Mouse (Mus musculus) liver, adult 2 months (tissue): ENCODE measurements around the gene Zranb1. TPM values are rescaled to one million over a fixed set of nuclear protein-coding genes. Genes with fewer than 3 reads are reported as not detected.

Experiments used
- DNase-seq: peaks from one replicate; pipeline ENCODE4 v3.0.0-alpha.2; 2011; ENCODE audit warnings: low read depth, low spot score; ENCODE audit errors: extremely low read depth
- H3K27ac ChIP-seq: fragments of 200-500 bp; replicated peaks from 2 replicates; pipeline ENCODE4 v1.5.1; 2012; ENCODE audit warnings: low read depth, mild to moderate bottlenecking, control low read depth, inconsistent platforms, low read length; ENCODE audit not compliant: insufficient read depth
- H3K27me3 ChIP-seq: fragments of 200-500 bp; 2 replicates; pipeline ENCODE4 v1.6.1; 2012; ENCODE audit warnings: mild to moderate bottlenecking, moderate library complexity, low read length, inconsistent platforms; ENCODE audit not compliant: control insufficient read depth, insufficient read depth
- H3K36me3 ChIP-seq: fragments of 200-500 bp; 2 replicates; pipeline ENCODE4 v1.6.1; 2012; ENCODE audit warnings: low read length, inconsistent platforms; ENCODE audit not compliant: control insufficient read depth, insufficient read depth
- H3K4me1 ChIP-seq: fragments of 200-500 bp; 2 replicates; pipeline ENCODE4 v1.6.1; 2011; ENCODE audit warnings: low read length; ENCODE audit not compliant: control insufficient read depth, insufficient read depth
- H3K4me3 ChIP-seq: fragments of 200-500 bp; 2 replicates; pipeline ENCODE4 v1.5.1; 2011; ENCODE audit warnings: low read depth, mild to moderate bottlenecking, control low read depth, low read length, moderate library complexity; ENCODE audit not compliant: insufficient read depth
- H3K79me2 ChIP-seq: fragments of 200-500 bp; 2 replicates; pipeline ENCODE4 v1.6.1; 2012; ENCODE audit warnings: inconsistent platforms, mild to moderate bottlenecking, low read length, moderate library complexity; ENCODE audit not compliant: control insufficient read depth, insufficient read depth
- H3K9ac ChIP-seq: fragments of 200-500 bp; 2 replicates; pipeline ENCODE4 v1.6.1; 2012; ENCODE audit warnings: low read depth, mild to moderate bottlenecking, control low read depth, inconsistent platforms, low read length
- CTCF ChIP-seq: fragments of 200-500 bp; IDR thresholded peaks from 2 replicates; pipeline ENCODE4 v1.5.1; 2011; ENCODE audit warnings: low read depth, low read length, control low read depth
- POLR2A ChIP-seq: fragments of 200-500 bp; IDR thresholded peaks from 2 replicates; pipeline ENCODE4 v1.6.1; 2011; ENCODE audit warnings: low read length, control low read depth; ENCODE audit not compliant: insufficient read depth; ENCODE audit errors: extremely low read depth
- WGBS: fragments of 180-500 bp; shearing (Covaris S2); methylation state at CpG from one replicate; pipeline ENCODE4 v1.1.7; 2018; 5-methylcytosine and 5-hydroxymethylcytosine counted together
- polyA plus RNA-seq: library from polyadenylated mRNA; depleted of rRNA; stranded (reverse); fragments of >200 nt; gene quantifications from 2 replicates; pipeline ENCODE4 v1.2.3, GENCODE M21; 2012
- total RNA-seq: library from RNA; depleted of rRNA; stranded (reverse); fragments of >200 nt; gene quantifications from 2 replicates; pipeline ENCODE4 v1.2.3, GENCODE M21; 2014

The Zranb1 gene
- total and polyA plus RNA-seq, 2 experiments = 9.8 to 41.1 TPM

- H3K27me3 ChIP-seq = no peaks in the 10 kb centered on the region
- peaks cover 9% of the 10 kb centered on the region for H3K4me1 ChIP-seq
- TF ChIP-seq CTCF = no peak
- TF ChIP-seq POLR2A = no peak
- DNase-seq = no peak
- whole genome bisulfite sequencing = 15% methylated on average over 14 of the region's 14 CpGs
- H3K79me2 ChIP-seq = no peaks in the 10 kb centered on the region
- H3K4me3 ChIP-seq = no peak overlapping the region
- no peaks in the 10 kb centered on the region for H3K36me3 ChIP-seq
- H3K9ac ChIP-seq = no peak overlapping the region
- no peak overlapping the region for H3K27ac ChIP-seq
These were observed 81.9 kb downstream of the Zranb1 start for GRCm38 (mm10) chr7:133012637-133013366.

- H3K4me3 ChIP-seq = no peak overlapping the region
- TF ChIP-seq CTCF (no peak), POLR2A (no peak)
- no peak overlapping the region for H3K9ac ChIP-seq
- 95% methylated on average over 10 of the region's 10 CpGs for WGBS
- H3K36me3 ChIP-seq = no peaks in the 10 kb centered on the region
- no peak overlapping the region for H3K27ac ChIP-seq
- no peak for DNase-seq
- H3K4me1 ChIP-seq = peaks cover 9% of the 10 kb centered on the region
- no peaks in the 10 kb centered on the region for H3K27me3 ChIP-seq
- H3K79me2 ChIP-seq = no peaks in the 10 kb centered on the region
These were observed 83.0 kb downstream of the Zranb1 start for GRCm38 (mm10) chr7:133013923-133014322.

- H3K79me2 ChIP-seq = no peaks in the 10 kb centered on the region
- WGBS = 96% methylated on average over 14 of the region's 14 CpGs
- no peak overlapping the region for H3K4me3 ChIP-seq
- no peaks in the 10 kb centered on the region for H3K27me3 ChIP-seq
- no peaks in the 10 kb centered on the region for H3K36me3 ChIP-seq
- H3K9ac ChIP-seq = no peak overlapping the region
- no peak overlapping the region for H3K27ac ChIP-seq
- TF ChIP-seq CTCF (no peak), POLR2A (no peak)
- peaks cover 9% of the 10 kb centered on the region for H3K4me1 ChIP-seq
- DNase-seq = no peak
These were observed 83.7 kb downstream of the Zranb1 start for GRCm38 (mm10) chr7:133014631-133015030.

GRCm38 (mm10) chr7:133015416-133016070, 84.6 kb downstream of the Zranb1 start:
- Histone ChIP-seq H3K79me2 (no peaks in the 10 kb centered on the region), H3K36me3 (no peaks in the 10 kb centered on the region), H3K9ac (no peak overlapping the region), H3K27ac (no peak overlapping the region), H3K4me1 (peaks cover 11% of the 10 kb centered on the region), H3K4me3 (no peak overlapping the region), H3K27me3 (no peaks in the 10 kb centered on the region)
- WGBS = 75% methylated on average over 7 of the region's 7 CpGs
- TF ChIP-seq POLR2A (no peak), CTCF (no peak)
- no peak for DNase-seq

- WGBS = 87% methylated on average over 7 of the region's 7 CpGs
- Histone ChIP-seq H3K79me2 (no peaks in the 10 kb centered on the region), H3K4me1 (0 out of 2 replicates have a peak, but pooled peaks cover 2% of the 10 kb centered on the region), H3K36me3 (no peaks in the 10 kb centered on the region), H3K4me3 (no peak overlapping the region), H3K27me3 (no peaks in the 10 kb centered on the region), H3K27ac (no peak overlapping the region), H3K9ac (no peak overlapping the region)
- no peak for TF ChIP-seq POLR2A
- TF ChIP-seq CTCF = no peak
- DNase-seq = no peak
These were observed 88.0 kb downstream of the Zranb1 start for GRCm38 (mm10) chr7:133018961-133019360.

GRCm38 (mm10) chr7:133019481-133020020, 88.6 kb downstream of the Zranb1 start:
- no peak for DNase-seq
- no peak overlapping the region for H3K4me3 ChIP-seq

More at GRCm38 (mm10) chr7:133019481-133020020, 88.6 kb downstream of the Zranb1 start:
- WGBS = 59% methylated on average over 6 of the region's 6 CpGs
- Histone ChIP-seq H3K27me3 (no peaks in the 10 kb centered on the region), H3K4me1 (0 out of 2 replicates have a peak, but pooled peaks cover 2% of the 10 kb centered on the region), H3K9ac (no peak overlapping the region), H3K36me3 (no peaks in the 10 kb centered on the region), H3K79me2 (no peaks in the 10 kb centered on the region), H3K27ac (no peak overlapping the region)
- TF ChIP-seq CTCF (no peak), POLR2A (no peak)
